Mouse (Mus musculus) monocyte, adult 5-6 weeks (primary cell): ENCODE measurements around the gene Prima1. TPM values are rescaled to one million over a fixed set of nuclear protein-coding genes. Genes with fewer than 3 reads are reported as not detected.

Experiments
- ATAC-seq: fragments of 153-309, 156-312 bp; replicated peaks from 2 replicates; pipeline ENCODE4 v1.8.0; 2017; ENCODE audit warnings: mild to moderate bottlenecking; ENCODE audit not compliant: low TSS enrichment, insufficient number of reproducible peaks, severe bottlenecking, poor library complexity, low FRiP score
- total RNA-seq: library from RNA; stranded (forward); fragments of 200-1000, 200-491, 200-594 nt; gene quantifications from 3 replicates; pipeline ENCODE4 v1.2.3, GENCODE M21; 2017

Prima1 gene
- total RNA-seq, 1 experiment from 2014 or later, result not detected

- no peak for ATAC-seq
Observed at GRCm38 (mm10) chr12:103164101-103165030, 77.6 kb downstream of the Prima1 start.

GRCm38 (mm10) chr12:103163596-103163995 is 78.4 kb downstream of the Prima1 start:
- no peak for ATAC-seq

DNA sequence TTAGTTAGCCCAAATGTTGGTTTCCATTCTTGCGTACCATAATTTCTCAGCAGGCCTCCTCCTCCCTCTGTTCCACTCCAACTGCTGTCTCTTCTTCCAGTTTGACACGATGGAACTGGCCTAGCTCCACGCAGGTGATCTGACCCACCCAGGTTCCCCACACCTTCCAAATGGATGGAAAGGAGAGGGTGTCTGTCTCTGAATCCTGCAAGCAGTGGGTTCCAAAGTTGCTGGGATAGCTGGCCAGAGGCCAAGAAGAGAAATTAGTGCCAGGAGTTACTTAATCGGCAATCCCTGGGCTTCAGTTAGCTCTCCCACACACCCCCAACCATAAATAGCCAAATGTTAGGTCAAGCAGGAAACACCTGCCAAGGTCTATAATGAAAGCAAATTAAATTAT is 81.2 kb downstream of the Prima1 start:
- ATAC-seq, result no peak

DNA sequence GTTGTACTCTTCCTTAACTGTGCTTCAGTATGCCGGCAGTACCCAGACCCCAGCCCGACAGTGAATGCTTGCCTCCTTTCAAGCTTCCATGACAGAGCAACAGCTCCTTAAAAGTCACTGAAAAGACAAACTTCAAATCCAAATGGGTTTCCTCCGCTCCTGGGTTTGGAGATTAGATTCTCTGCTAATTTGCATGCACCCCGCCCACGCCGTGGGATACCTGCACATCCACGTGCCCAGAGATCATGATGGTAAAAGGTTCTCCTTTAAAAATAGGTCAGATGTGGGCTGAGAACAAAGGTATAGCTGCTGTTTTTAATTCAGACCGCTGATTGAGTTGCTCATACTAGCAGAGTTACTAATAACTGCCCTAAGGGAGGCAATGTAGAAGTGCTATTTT is 82.9 kb downstream of the Prima1 start:
- ATAC-seq, result no peak

DNA sequence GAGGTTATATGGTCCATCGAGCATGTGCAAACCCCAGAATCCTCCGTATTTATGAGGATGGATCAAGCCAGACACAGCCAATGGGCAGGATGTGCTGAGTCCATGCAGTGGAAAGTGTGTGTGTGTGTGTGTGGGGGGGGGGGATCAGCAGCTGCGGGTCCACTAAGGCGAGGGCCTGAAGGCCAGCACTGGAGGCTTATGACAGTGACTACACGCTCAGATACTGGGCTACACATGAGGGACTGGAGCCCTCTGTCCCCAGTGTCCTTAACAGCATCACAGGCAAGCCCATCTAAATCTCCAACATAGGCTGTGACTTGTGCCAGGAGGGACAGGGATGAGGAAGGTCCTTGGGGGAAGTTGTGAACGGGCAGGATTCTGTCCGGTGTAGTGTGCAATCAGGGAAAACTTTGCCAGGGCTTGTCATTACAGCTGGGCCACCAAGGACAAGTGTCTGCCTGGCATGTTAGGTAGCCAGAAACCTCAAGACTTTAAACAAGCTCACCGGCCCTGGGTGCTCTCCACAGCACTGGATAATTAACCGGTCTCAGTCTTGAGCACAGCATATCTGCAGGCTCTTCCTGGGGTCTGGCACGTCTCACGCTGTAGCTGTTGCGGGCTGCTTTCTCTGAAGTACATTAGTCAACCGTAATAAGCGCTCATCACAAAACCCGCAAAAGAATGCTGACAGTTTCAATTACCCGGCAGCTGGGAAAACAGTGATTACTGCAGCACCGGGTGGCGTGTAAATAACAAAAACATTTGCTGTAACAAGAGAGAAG is 84.6 kb downstream of the Prima1 start:
- ATAC-seq, result no peak

GRCm38 (mm10) chr12:103155406-103155805 is 86.5 kb downstream of the Prima1 start:
- ATAC-seq, result no peak

DNA sequence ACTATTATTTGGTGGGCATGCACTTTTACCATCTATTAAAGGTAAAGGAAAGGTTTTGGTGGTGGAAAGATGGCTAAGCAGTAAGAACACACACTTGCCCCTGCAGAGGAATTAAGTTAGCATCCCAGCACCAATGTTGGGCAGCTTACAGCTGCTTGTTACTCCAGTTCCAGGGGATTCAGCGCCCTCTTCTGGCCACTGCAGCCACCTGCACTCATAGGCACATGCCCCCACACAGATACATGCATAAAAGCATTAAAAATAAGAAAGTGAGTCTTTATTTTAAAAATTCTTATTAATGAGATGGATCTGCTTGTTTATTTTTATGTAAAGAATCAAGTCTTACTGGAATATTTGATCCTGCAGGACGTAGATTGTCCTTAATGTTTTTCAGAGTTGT is 87.0 kb downstream of the Prima1 start:
- ATAC-seq, result no peak

- ATAC-seq, result no peak
Observed at GRCm38 (mm10) chr12:103150247-103150646, 91.7 kb downstream of the Prima1 start.

Other genes with a start within 250 kb of the Prima1 start
- not detected in 3 replicates for gene Fam181a, start 68.8 kb upstream of the Prima1 start, total RNA-seq
- 0.96 to 4.0 TPM (median 1.2 TPM) in 3 replicates for gene Asb2, start 113.9 kb upstream of the Prima1 start, total RNA-seq
- 0.68 to 2.0 TPM (median 1.5 TPM) in 3 replicates for gene Otub2, start 146.5 kb upstream of the Prima1 start, total RNA-seq
- gene 9330161L09Rik, start 165.7 kb upstream of the Prima1 start, total RNA-seq, result 1.3 to 3.6 TPM (median 1.4 TPM) in 3 replicates
- gene Ddx24, start 183.7 kb upstream of the Prima1 start, total RNA-seq, result 105 to 146 TPM (median 129 TPM) in 3 replicates
- 33.7 to 72.1 TPM (median 37.1 TPM) in 3 replicates for gene Ifi27, start 192.1 kb upstream of the Prima1 start, total RNA-seq
- 199 to 360 TPM (median 283 TPM) in 3 replicates for gene Ifi27l2a, start 201.5 kb upstream of the Prima1 start, total RNA-seq
- 3.0 TPM in 1 of 3 replicates, not detected in the others for gene Ifi27l2b, start 215.1 kb upstream of the Prima1 start, total RNA-seq